16 mouse cellular contexts compared by ENCODE assay signal in genomic region chr11:75157901-75158300, GRCm38 (mm10). TPM values are rescaled to one million over a fixed set of nuclear protein-coding genes. Genes with fewer than 3 reads are reported as not detected.
A peak's percentile ranks its signal among the peaks of the same experiment; 100 is the strongest.
DNase-seq lines count a peak whose midpoint lies in the region; ATAC-seq and TF ChIP-seq lines count a peak whose summit lies in the region.
"Had no signal": no experiment of that assay in that cellular context is flagged by ENCODE, and none has a peak within 500 bp of the region (broad histone marks: within the 10 kb centered on the region; RNA-seq: fewer than 3 reads in every experiment).

No protein-coding gene starts in this region.

- TF ChIP-seq CTCF in kidney, adult 2 months (conservative IDR thresholded peaks at IDR 0.05; ENCODE audit: insufficient read depth, insufficient read length, low read depth, low read length), result no peak
- TF ChIP-seq CTCF in midbrain, postnatal 0 days (IDR thresholded peaks at IDR 0.05), result no peak
- TF ChIP-seq CTCF in stomach, postnatal 0 days (IDR thresholded peaks at IDR 0.05; ENCODE audit: low read depth), result no peak

- 31% methylated on average over 2 of the region's 2 CpGs for WGBS in embryonic facial prominence, embryonic 14.5 days
- 15% methylated on average over 2 of the region's 2 CpGs for whole genome bisulfite sequencing in embryonic facial prominence, embryonic 10.5 days
- WGBS in kidney, adult 2 months, result 49% methylated on average over 2 of the region's 2 CpGs
- WGBS in midbrain, embryonic 11.5 days, result 40% methylated on average over 2 of the region's 2 CpGs
- WGBS in midbrain, postnatal 0 days, result 73% methylated on average over 2 of the region's 2 CpGs
- 28% methylated on average over 2 of the region's 2 CpGs for WGBS in stomach, postnatal 0 days

- peaks cover 26% of the 10 kb centered on the region for H3K36me3 ChIP-seq in embryonic facial prominence, embryonic 14.5 days (ENCODE audit: control insufficient read depth, insufficient read depth, low read length)
- peaks cover 68% of the 10 kb centered on the region for H3K36me3 ChIP-seq in embryonic facial prominence, embryonic 10.5 days (replicated peaks)
- H3K36me3 ChIP-seq in kidney, adult 2 months (ENCODE audit: control insufficient read depth, insufficient read depth, low read length), result no peaks in the 10 kb centered on the region; the same call in 1 of the 2 replicates
- H3K36me3 ChIP-seq in midbrain, embryonic 11.5 days (ENCODE audit: control insufficient read depth, insufficient read depth, low read length), result no peaks in the 10 kb centered on the region; the same call in 1 of the 2 replicates
- H3K36me3 ChIP-seq in midbrain, postnatal 0 days (ENCODE audit: insufficient read depth, low read length), result peaks cover 20% of the 10 kb centered on the region
- H3K36me3 ChIP-seq in stomach, postnatal 0 days (ENCODE audit: control insufficient read depth, insufficient read depth, low read length), result peaks cover 11% of the 10 kb centered on the region

- no peak for TF ChIP-seq EP300 in stomach, postnatal 0 days (optimal IDR thresholded peaks at IDR 0.05)

- no peak overlapping the region for H3K4me3 ChIP-seq in embryonic facial prominence, embryonic 14.5 days (ENCODE audit: low read depth, low read length)
- no peak overlapping the region for H3K4me3 ChIP-seq in embryonic facial prominence, embryonic 10.5 days
- H3K4me3 ChIP-seq in kidney, adult 2 months (ENCODE audit: insufficient read depth, low read depth, low read length), result no peak overlapping the region
- no peak overlapping the region for H3K4me3 ChIP-seq in midbrain, embryonic 11.5 days (ENCODE audit: low read depth, low read length)
- H3K4me3 ChIP-seq in midbrain, postnatal 0 days (ENCODE audit: low read depth, low read length), result no peak overlapping the region
- no peak overlapping the region for H3K4me3 ChIP-seq in stomach, postnatal 0 days (ENCODE audit: low read depth, low read length)
- H3K4me3 ChIP-seq: forebrain, embryonic 15.5 days had no signal

- TF ChIP-seq POLR2A in kidney, adult 2 months (IDR thresholded peaks at IDR 0.05; ENCODE audit: low read depth, low read length), result no peak

- H3K9me3 ChIP-seq in embryonic facial prominence, embryonic 14.5 days (ENCODE audit: control insufficient read depth, low read length), result no peaks in the 10 kb centered on the region
- H3K9me3 ChIP-seq in embryonic facial prominence, embryonic 10.5 days, result no peaks in the 10 kb centered on the region
- H3K9me3 ChIP-seq in midbrain, embryonic 11.5 days (ENCODE audit: control insufficient read depth, low read length), result no peaks in the 10 kb centered on the region
- no peaks in the 10 kb centered on the region for H3K9me3 ChIP-seq in midbrain, postnatal 0 days (ENCODE audit: low read length)
- no peaks in the 10 kb centered on the region for H3K9me3 ChIP-seq in stomach, postnatal 0 days (ENCODE audit: control insufficient read depth, low read length)
- H3K9me3 ChIP-seq: forebrain, embryonic 15.5 days had no signal

- no peak for ATAC-seq in embryonic facial prominence, embryonic 14.5 days (ENCODE audit: low read depth)
- ATAC-seq in midbrain, embryonic 11.5 days (ENCODE audit: low FRiP score), result no peak
- no peak for ATAC-seq in midbrain, postnatal 0 days (ENCODE audit: low FRiP score)
- ATAC-seq in stomach, postnatal 0 days (ENCODE audit: low FRiP score, low TSS enrichment), result peak; percentile 51; the same call in 1 of the 2 replicates
- ATAC-seq: activated CD4-positive, CD25-positive, alpha-beta regulatory T cell, adult 4 months; forebrain, embryonic 15.5 days had no signal

- H3K4me1 ChIP-seq in embryonic facial prominence, embryonic 14.5 days (ENCODE audit: control insufficient read depth, insufficient read depth, low read length), result 0 out of 2 replicates have a peak, but pooled peaks cover 7% of the 10 kb centered on the region
- peaks cover 44% of the 10 kb centered on the region for H3K4me1 ChIP-seq in embryonic facial prominence, embryonic 10.5 days
- H3K4me1 ChIP-seq in kidney, adult 2 months (ENCODE audit: control insufficient read depth, insufficient read depth, low read length), result peaks cover 6% of the 10 kb centered on the region; the same call in 1 of the 2 replicates
- no peaks in the 10 kb centered on the region for H3K4me1 ChIP-seq in midbrain, embryonic 11.5 days (ENCODE audit: control insufficient read depth, insufficient read depth, low read length)
- no peaks in the 10 kb centered on the region for H3K4me1 ChIP-seq in midbrain, postnatal 0 days (ENCODE audit: insufficient read depth, low read length)
- H3K4me1 ChIP-seq in stomach, postnatal 0 days (replicated peaks; ENCODE audit: control insufficient read depth, insufficient read depth), result peaks cover 3% of the 10 kb centered on the region; the same call in 1 of the 2 replicates

- no peak overlapping the region for H3K9ac ChIP-seq in embryonic facial prominence, embryonic 14.5 days (ENCODE audit: low read depth, low read length)
- no peak overlapping the region for H3K9ac ChIP-seq in midbrain, embryonic 11.5 days (ENCODE audit: low read length)
- no peak overlapping the region for H3K9ac ChIP-seq in midbrain, postnatal 0 days (replicated peaks; ENCODE audit: low read length, poor library complexity, severe bottlenecking)
- no peak overlapping the region for H3K9ac ChIP-seq in stomach, postnatal 0 days (ENCODE audit: low read length)
- H3K9ac ChIP-seq: forebrain, embryonic 15.5 days had no signal

- H3K27ac ChIP-seq in embryonic facial prominence, embryonic 14.5 days (replicated peaks; ENCODE audit: low read depth, low read length), result 0 out of 2 replicates have a peak overlapping the region, but pooled peaks have one; percentile 40
- no peak overlapping the region; the same call in 1 of the 2 replicates for H3K27ac ChIP-seq in embryonic facial prominence, embryonic 10.5 days (replicated peaks)
- H3K27ac ChIP-seq in kidney, adult 2 months (ENCODE audit: insufficient read depth, low read depth, low read length), result peak overlapping the region; percentile 32; the same call in 1 of the 2 replicates
- no peak overlapping the region for H3K27ac ChIP-seq in midbrain, embryonic 11.5 days (ENCODE audit: low read depth, low read length)
- no peak overlapping the region for H3K27ac ChIP-seq in midbrain, postnatal 0 days (ENCODE audit: low read depth, low read length)
- H3K27ac ChIP-seq in stomach, postnatal 0 days (replicated peaks), result no peak overlapping the region; the same call in 1 of the 2 replicates
- H3K27ac ChIP-seq: forebrain, embryonic 15.5 days had no signal

- DNase-seq in embryonic facial prominence, embryonic 14.5 days (ENCODE audit: low spot score), result peak; percentile 38
- no peak for DNase-seq in embryonic facial prominence, embryonic 10.5 days (ENCODE audit: low spot score)
- DNase-seq in kidney, adult 2 months, result no peak
- DNase-seq in kidney, adult 9 months, result no peak
- peak; percentile 78 for DNase-seq in midbrain, embryonic 11.5 days (ENCODE audit: low spot score, missing footprints)
- no peak for DNase-seq in midbrain, postnatal 0 days (ENCODE audit: low spot score)
- no peak for DNase-seq in stomach, postnatal 0 days (ENCODE audit: low spot score)
- no peak for DNase-seq in adrenal gland, adult 8-10 months
- DNase-seq: cerebellum, adult 18-20 months; gastrocnemius, postnatal 25 days; midbrain, embryonic 14.5 days; retina, postnatal 1 day had no signal

- H3K27me3 ChIP-seq in embryonic facial prominence, embryonic 14.5 days (replicated peaks; ENCODE audit: control insufficient read depth, insufficient read depth, low read length), result no peaks in the 10 kb centered on the region
- peaks cover 7% of the 10 kb centered on the region for H3K27me3 ChIP-seq in embryonic facial prominence, embryonic 10.5 days (replicated peaks; ENCODE audit: low read depth, poor library complexity, severe bottlenecking)
- no peaks in the 10 kb centered on the region for H3K27me3 ChIP-seq in kidney, adult 2 months (replicated peaks; ENCODE audit: control insufficient read depth, insufficient read depth, low read length)
- H3K27me3 ChIP-seq in midbrain, embryonic 11.5 days (ENCODE audit: control insufficient read depth, insufficient read depth, low read length), result no peaks in the 10 kb centered on the region
- peaks cover 3% of the 10 kb centered on the region; the same call in 1 of the 2 replicates for H3K27me3 ChIP-seq in midbrain, postnatal 0 days (ENCODE audit: insufficient read depth, low read length)
- H3K27me3 ChIP-seq in stomach, postnatal 0 days (ENCODE audit: control insufficient read depth, insufficient read depth, low read length), result no peaks in the 10 kb centered on the region
- H3K27me3 ChIP-seq: CH12.LX; forebrain, embryonic 15.5 days had no signal

- no peak overlapping the region for H3K4me2 ChIP-seq in embryonic facial prominence, embryonic 14.5 days (ENCODE audit: low read depth, low read length)
- no peak overlapping the region for H3K4me2 ChIP-seq in midbrain, embryonic 11.5 days
- no peak overlapping the region for H3K4me2 ChIP-seq in midbrain, postnatal 0 days (ENCODE audit: low read depth, low read length, poor library complexity, severe bottlenecking)
- no peak overlapping the region for H3K4me2 ChIP-seq in stomach, postnatal 0 days (replicated peaks; ENCODE audit: low read depth)
- H3K4me2 ChIP-seq: forebrain, embryonic 15.5 days; liver, embryonic 11.5 days had no signal

RNA-seq across cellular contexts. Expression of gene Hic1, which starts 11.4 kb away (rescaled TPM):
- 13.1 and 17.8 TPM in 2 replicates for polyA plus RNA-seq in embryonic facial prominence, embryonic 14.5 days (2014; fragmentation: Nextera tagmentation; extraction: Ambion mirVana)
- 0.23 and 1.3 TPM in 2 replicates for polyA plus RNA-seq in embryonic facial prominence, embryonic 10.5 days (2016; fragmentation: Nextera tagmentation; extraction: Ambion mirVana)
- polyA plus RNA-seq in kidney, adult 2 months (2012; rRNA removed), result 8.6 and 12.6 TPM in 2 replicates
- 0.34 and 0.57 TPM in 2 replicates for polyA plus RNA-seq in midbrain, embryonic 11.5 days (2014; fragmentation: Nextera tagmentation; extraction: Ambion mirVana)
- total RNA-seq in midbrain, postnatal 0 days (2014; rRNA removed), result 7.1 and 8.0 TPM in 2 replicates
- 1.4 and 1.5 TPM in 2 replicates for polyA plus RNA-seq in midbrain, postnatal 0 days (2015; fragmentation: Nextera tagmentation; extraction: Ambion mirVana)
- 6.6 and 8.2 TPM in 2 replicates for polyA plus RNA-seq in stomach, postnatal 0 days (2015; fragmentation: Nextera tagmentation; extraction: Ambion mirVana)
- 10 to 100 TPM in 2 of 4 experiments, 1 to 10 TPM in 2; 7.7 to 16.5 (median 11.4) TPM for total RNA-seq in adrenal gland, adult 8-10 months (2022)

RNA-seq across cellular contexts. Expression of gene Ovca2, which starts 20.7 kb away (rescaled TPM):
- 23.1 and 26.5 TPM in 2 replicates for polyA plus RNA-seq in embryonic facial prominence, embryonic 14.5 days (2014; fragmentation: Nextera tagmentation; extraction: Ambion mirVana)
- polyA plus RNA-seq in embryonic facial prominence, embryonic 10.5 days (2016; fragmentation: Nextera tagmentation; extraction: Ambion mirVana), result 35.4 and 36.7 TPM in 2 replicates
- polyA plus RNA-seq in kidney, adult 2 months (2012; rRNA removed), result 18.6 and 33.7 TPM in 2 replicates
- polyA plus RNA-seq in midbrain, embryonic 11.5 days (2014; fragmentation: Nextera tagmentation; extraction: Ambion mirVana), result 28.5 and 29.8 TPM in 2 replicates
- total RNA-seq in midbrain, postnatal 0 days (2014; rRNA removed), result 14.2 and 26.0 TPM in 2 replicates
- polyA plus RNA-seq in midbrain, postnatal 0 days (2015; fragmentation: Nextera tagmentation; extraction: Ambion mirVana), result 10.4 and 12.7 TPM in 2 replicates
- polyA plus RNA-seq in stomach, postnatal 0 days (2015; fragmentation: Nextera tagmentation; extraction: Ambion mirVana), result 19.3 and 20.2 TPM in 2 replicates
- total RNA-seq in adrenal gland, adult 8-10 months (2022), result 10 to 100 TPM; 22.3 to 28.9 (median 25.9) TPM

RNA-seq across cellular contexts. Expression of gene Dph1, which starts 33.1 kb away (rescaled TPM):
- 22.5 and 23.8 TPM in 2 replicates for polyA plus RNA-seq in embryonic facial prominence, embryonic 14.5 days (2014; fragmentation: Nextera tagmentation; extraction: Ambion mirVana)
- polyA plus RNA-seq in embryonic facial prominence, embryonic 10.5 days (2016; fragmentation: Nextera tagmentation; extraction: Ambion mirVana), result 24.9 and 29.2 TPM in 2 replicates
- polyA plus RNA-seq in kidney, adult 2 months (2012; rRNA removed), result 40.2 and 46.7 TPM in 2 replicates
- polyA plus RNA-seq in midbrain, embryonic 11.5 days (2014; fragmentation: Nextera tagmentation; extraction: Ambion mirVana), result 15.3 and 17.3 TPM in 2 replicates
- 17.4 and 19.9 TPM in 2 replicates for total RNA-seq in midbrain, postnatal 0 days (2014; rRNA removed)
- polyA plus RNA-seq in midbrain, postnatal 0 days (2015; fragmentation: Nextera tagmentation; extraction: Ambion mirVana), result 10.8 and 12.1 TPM in 2 replicates
- 15.2 and 15.8 TPM in 2 replicates for polyA plus RNA-seq in stomach, postnatal 0 days (2015; fragmentation: Nextera tagmentation; extraction: Ambion mirVana)
- total RNA-seq in adrenal gland, adult 8-10 months (2022), result 10 to 100 TPM; 32.3 to 46.1 (median 44.7) TPM

RNA-seq across cellular contexts. Expression of gene Rtn4rl1, which starts 35.7 kb away (rescaled TPM):
- 4.9 TPM in 2 replicates for polyA plus RNA-seq in embryonic facial prominence, embryonic 14.5 days (2014; fragmentation: Nextera tagmentation; extraction: Ambion mirVana)
- polyA plus RNA-seq in embryonic facial prominence, embryonic 10.5 days (2016; fragmentation: Nextera tagmentation; extraction: Ambion mirVana), result 1.5 and 2.1 TPM in 2 replicates
- polyA plus RNA-seq in kidney, adult 2 months (2012; rRNA removed), result 11.3 and 12.7 TPM in 2 replicates
- 4.6 TPM in 2 replicates for polyA plus RNA-seq in midbrain, embryonic 11.5 days (2014; fragmentation: Nextera tagmentation; extraction: Ambion mirVana)
- total RNA-seq in midbrain, postnatal 0 days (2014; rRNA removed), result 15.4 and 18.5 TPM in 2 replicates
- polyA plus RNA-seq in midbrain, postnatal 0 days (2015; fragmentation: Nextera tagmentation; extraction: Ambion mirVana), result 16.2 and 17.5 TPM in 2 replicates
- 2.1 and 2.9 TPM in 2 replicates for polyA plus RNA-seq in stomach, postnatal 0 days (2015; fragmentation: Nextera tagmentation; extraction: Ambion mirVana)
- total RNA-seq in adrenal gland, adult 8-10 months (2022), result 10 to 100 TPM; 39.9 to 74.9 (median 58.7) TPM

Comparison
In these comparisons a context has a peak if more than half of its experiments do, and no peak if none do; other contexts are left out.
1. DNase-seq: peak in embryonic facial prominence, embryonic 14.5 days (single experiment) and midbrain, embryonic 11.5 days (single experiment); none in embryonic facial prominence, embryonic 10.5 days (single experiment), kidney, adult 2 months (single experiment), kidney, adult 9 months (single experiment), midbrain, postnatal 0 days (single experiment), stomach, postnatal 0 days (single experiment) and adrenal gland, adult 8-10 months (single experiment).
2. H3K27ac ChIP-seq: peak in embryonic facial prominence, embryonic 14.5 days (single experiment) and kidney, adult 2 months (single experiment); none in embryonic facial prominence, embryonic 10.5 days (single experiment), midbrain, embryonic 11.5 days (single experiment), midbrain, postnatal 0 days (single experiment) and stomach, postnatal 0 days (single experiment).